Mouse (Mus musculus) thymus, adult 2 months (tissue): Measurements from ENCODE around the gene Ap5s1.

Experiments used
- CTCF ChIP-seq: fragments of 200-500 bp; IDR thresholded peaks from 2 replicates; pipeline ENCODE4 v1.5.1; 2012; ENCODE audit warnings: mild to moderate bottlenecking, control low read depth, low read length, moderate library complexity, borderline replicate concordance; ENCODE audit not compliant: control insufficient read depth, poor library complexity, insufficient read depth; ENCODE audit errors: extremely low read depth
- POLR2A ChIP-seq: fragments of 200-500 bp; IDR thresholded peaks from 2 replicates; pipeline ENCODE4 v1.6.1; 2012; ENCODE audit warnings: mild to moderate bottlenecking, low read length, control low read depth, moderate library complexity; ENCODE audit not compliant: control insufficient read depth, poor library complexity, insufficient read depth; ENCODE audit errors: extremely low read depth

DNA sequence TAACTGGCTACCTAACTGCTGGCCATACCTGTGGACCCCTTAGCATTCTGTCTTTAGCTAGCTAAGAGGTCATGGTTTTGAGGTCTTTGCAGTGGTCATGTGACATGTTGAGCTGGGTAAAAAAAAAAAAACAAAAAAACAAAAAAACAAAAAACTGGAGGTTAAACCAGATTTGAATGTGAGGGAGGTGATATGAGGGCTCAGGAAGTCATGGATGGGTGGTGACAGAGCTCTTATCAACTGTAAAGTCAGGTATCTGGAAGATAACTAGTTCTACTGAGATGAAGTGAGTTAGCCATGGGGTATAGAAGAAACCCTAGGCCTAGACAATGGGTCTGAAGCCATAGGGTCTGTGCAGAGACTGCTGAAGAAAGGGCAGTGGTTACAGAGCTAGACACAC is 35.3 kb downstream of the Ap5s1 start:
- no peak for TF ChIP-seq POLR2A
- no peak for TF ChIP-seq CTCF
